Mouse (Mus musculus) thymus, postnatal 0 days (tissue): Measurements from ENCODE around the gene Ssr4. TPM values are rescaled to one million over a fixed set of nuclear protein-coding genes. Genes with fewer than 3 reads are reported as not detected.
"Not testable (repeated sequence)": the region's sequence is repeated elsewhere in the genome, so short reads cannot be mapped to it uniquely, and the experiment has no call there.

Experiments used
- DNase-seq: peaks from one replicate; pipeline ENCODE4 v3.0.0-alpha.2; 2015; ENCODE audit warnings: low spot score
- polyA plus RNA-seq: library from polyadenylated mRNA; unstranded; fragments of >200 nt; fragmentation: Nextera tagmentation; extraction: Ambion mirVana; gene quantifications from 2 replicates; pipeline ENCODE4 v1.2.1, GENCODE M21; 2015

The Ssr4 gene
- 235 and 241 TPM in 2 replicates for polyA plus RNA-seq

- peak; percentile 95 for DNase-seq
Observed at GRCm38 (mm10) chrX:73786364-73787224, at the start of gene Ssr4, which contains the start of gene Idh3g. Ssr4 (plus strand) TSS chrX:73787028. Idh3g (minus strand) TSS chrX:73786897.

DNA sequence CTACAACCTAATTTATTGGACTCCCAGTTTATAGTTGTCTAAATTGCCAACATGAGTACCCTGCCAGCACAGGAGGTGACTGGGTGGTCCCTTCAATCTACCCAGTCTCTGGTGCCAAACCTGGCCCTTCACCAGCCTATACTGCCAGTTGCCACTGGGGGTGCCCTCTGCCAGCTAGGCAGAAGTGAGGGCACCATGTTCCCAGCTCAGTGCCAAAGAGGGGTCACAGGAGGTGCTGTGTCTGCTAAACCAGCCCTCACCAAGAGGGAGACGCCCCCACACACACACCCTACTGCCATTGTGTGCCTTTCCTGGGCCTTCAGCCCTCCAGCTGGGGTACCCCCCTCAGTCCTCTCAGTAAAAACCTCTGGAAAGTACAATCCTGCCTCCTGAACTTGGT, 48.7 kb upstream of the Ssr4 start:
- DNase-seq: no peak

- DNase-seq: no peak
Observed at GRCm38 (mm10) chrX:73739151-73739550, 47.7 kb upstream of the Ssr4 start.

- DNase-seq: not testable (repeated sequence)
Observed at GRCm38 (mm10) chrX:73739841-73740240, 47.0 kb upstream of the Ssr4 start.

DNA sequence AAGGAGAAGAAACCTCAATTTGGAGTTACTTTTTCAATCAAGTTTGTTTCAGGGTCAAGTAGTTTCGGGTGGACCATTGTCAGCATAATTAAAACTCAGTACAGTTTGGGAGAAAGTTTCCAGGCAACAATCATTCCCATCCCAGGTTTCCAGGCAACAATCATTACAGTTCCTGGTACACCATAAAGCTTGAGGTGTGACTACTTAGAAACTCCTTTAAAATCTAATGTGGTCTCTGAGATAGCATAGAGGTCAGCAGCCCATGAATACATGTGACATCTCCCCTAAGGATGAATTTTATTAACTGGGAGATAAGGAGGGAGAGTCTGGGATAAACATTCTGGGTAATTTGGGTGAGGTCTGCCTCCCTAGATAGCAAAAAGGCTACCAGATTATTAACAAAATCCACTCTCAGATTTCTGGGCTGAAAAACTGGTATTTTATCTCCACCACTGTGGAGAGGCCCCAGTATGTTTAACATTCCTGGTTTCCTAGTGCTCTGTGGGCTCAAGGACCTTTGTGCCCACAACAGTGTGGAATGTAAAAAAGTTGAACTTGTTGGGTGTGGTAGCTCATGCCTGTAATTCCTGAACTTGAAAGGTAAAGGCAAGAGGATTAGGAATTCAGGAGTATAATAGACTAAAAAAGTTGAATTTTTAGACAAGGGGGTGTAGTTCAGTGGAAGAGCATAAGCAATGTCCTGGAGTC, 41.9 kb upstream of the Ssr4 start:
- no peak for DNase-seq

- DNase-seq: no peak
Observed at GRCm38 (mm10) chrX:73748977-73749376, 37.9 kb upstream of the Ssr4 start.

DNA sequence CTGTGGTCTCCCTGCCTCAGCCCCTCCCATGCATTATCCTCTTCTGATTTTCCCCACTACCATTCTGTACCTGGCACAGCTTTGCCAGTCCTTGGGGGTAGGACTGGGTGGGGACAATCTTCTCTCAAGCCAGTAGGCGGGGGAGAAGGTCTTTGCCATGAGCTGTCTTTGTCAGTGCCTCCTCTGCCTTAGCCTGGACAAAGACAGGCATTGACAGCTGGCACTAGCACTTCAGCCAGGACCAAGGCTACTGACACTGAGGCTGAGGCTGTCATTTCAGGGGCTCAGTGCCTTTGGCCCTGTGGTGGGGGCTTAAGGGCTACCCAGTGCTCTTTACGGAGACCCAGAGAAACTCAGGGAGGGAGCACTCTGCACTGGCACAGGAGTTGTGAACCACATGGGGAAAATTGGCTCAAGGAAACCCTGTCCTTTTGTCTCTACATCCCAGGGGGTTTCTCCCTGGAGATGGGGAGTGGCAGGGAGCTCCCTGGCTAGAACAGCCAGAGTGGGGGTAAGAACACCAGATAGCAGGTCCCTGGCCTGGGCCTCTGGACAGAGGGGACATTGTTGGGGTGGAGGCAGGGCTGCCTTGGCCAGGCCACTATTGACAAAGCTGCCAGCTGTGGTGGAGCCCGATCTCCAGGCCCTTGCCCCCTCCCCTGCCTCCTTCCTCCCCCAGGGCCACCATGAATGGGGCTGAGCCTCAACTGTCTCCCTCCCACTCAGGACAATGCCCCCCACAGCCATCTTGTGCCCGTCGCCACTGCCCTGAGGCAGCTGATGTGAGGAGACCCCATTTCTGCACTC, 30.3 kb upstream of the Ssr4 start, which contains the start of gene Plxnb3:
Plxnb3 (plus strand) TSS at position 757 of the 807 bp plus-strand sequence.
- DNase-seq: no peak

GRCm38 (mm10) chrX:73758611-73759290, 28.1 kb upstream of the Ssr4 start:
- DNase-seq: no peak

DNA sequence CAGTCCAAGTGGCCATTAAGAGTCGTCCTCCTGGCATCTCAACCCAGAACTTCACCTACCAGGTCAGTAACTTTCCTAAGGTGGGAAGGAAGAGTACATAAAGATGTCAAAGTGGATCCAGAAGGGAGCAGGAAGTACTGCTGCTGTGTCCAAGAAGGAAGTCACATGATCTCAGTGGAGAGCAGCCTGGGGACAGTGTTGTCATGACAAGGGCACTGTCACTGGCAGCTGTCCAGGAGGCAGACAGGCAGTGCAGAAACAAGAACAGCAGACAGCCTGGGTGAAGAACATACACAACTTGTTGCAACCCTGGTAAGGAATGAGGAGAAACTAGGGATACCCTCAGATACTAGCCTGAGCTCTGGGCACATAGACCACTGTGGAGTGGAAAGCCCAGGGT, 21.5 kb upstream of the Ssr4 start:
- no peak for DNase-seq

DNA sequence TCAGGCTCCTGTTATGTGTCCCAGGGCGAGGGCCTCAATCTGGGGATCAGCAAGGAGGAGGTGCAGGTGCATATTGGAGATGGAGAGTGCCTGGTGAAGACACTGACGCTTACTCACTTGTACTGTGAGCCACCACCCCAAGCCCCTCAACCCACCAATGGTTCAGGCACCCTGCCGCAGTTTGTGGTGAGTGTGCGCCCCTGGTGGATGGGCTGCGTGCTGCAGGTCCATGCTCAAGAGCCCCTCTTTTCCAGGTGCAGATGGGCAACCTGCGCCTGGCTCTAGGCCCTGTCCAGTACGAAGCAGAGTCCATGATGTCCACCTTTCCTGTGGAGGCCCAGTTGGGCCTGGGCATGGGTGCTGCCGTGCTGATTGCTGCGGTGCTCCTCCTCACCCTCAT, 19.6 kb upstream of the Ssr4 start:
- DNase-seq: peak; percentile 25

DNA sequence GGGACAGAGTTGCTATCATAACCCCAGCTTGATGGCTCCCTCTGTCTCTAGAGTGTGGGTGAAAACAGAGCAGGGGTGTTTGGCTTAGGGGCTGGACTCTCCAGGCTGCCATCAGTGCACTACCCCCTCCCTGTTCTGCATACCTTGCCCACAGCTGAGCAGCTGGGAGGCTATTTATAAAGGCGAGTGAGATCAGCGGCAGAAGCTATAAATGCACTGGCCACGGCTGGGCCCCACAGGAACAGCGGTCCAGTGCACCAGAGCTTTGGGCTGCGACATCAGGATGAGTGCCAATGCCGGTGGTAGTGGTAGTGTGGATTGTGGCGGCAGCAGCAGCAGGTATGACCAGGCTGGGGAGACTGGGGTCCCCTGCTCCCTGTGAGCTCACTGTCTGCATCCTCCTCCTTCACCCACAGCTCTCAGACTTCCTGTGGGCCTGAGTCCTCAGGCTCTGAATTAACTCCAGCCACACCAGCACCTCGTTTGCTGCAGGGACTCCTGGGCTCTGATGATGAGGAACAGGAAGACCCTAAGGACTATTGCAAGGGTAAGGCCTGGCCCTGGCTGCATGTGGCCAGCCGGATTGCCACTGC, 12.6 kb upstream of the Ssr4 start, which contains the start of gene Srpk3:
Srpk3 (plus strand) TSS at position 238 of the 593 bp plus-strand sequence.
- DNase-seq: no peak

- DNase-seq: no peak
Observed at GRCm38 (mm10) chrX:73774802-73775483, 11.9 kb upstream of the Ssr4 start.

- DNase-seq: no peak
Observed at GRCm38 (mm10) chrX:73782227-73782626, 4.6 kb upstream of the Ssr4 start.

DNA sequence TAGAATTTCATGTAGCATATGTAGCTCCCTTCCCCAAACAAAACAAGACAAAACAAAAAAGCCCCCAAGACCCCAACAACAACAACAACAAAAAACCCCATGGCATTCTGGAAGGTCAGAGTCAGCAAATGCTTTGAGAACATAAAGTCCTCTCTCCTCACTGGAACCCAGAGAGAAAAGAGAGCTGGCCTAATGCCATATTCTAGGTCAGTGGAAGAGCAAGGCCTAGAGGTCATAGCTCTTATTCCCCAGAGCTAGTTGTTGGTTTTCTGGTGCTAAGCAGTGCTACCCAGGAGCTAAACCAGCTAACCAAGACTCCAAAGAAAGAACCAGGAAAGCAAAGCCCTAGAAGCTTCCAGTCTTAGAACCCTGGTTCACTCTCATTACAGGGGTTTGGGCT, 1.2 kb upstream of the Ssr4 start:
- DNase-seq: no peak

- DNase-seq: no peak
Observed at GRCm38 (mm10) chrX:73787225-73787558, 364 bp downstream of the Ssr4 start.

GRCm38 (mm10) chrX:73788501-73788900, 1.7 kb downstream of the Ssr4 start:
- no peak for DNase-seq

DNA sequence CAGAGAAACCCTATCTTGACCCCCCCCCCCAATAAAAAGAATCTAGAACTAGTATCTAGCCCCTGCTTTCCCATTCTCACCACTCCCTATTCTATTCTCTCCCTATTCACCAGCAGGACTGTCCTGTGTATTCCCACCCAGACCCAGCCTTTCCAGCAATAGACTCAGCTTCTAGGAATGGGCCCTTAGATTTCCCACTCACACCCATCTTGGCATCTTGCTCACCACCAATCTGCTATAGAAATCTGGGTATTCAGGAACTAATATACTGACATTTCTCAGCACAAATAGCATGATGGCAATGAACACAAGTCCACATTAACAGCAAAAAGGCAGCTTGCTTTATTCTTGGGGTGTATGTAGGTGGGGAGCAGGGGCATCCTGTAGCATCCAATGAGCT, 6.2 kb downstream of the Ssr4 start:
- no peak for DNase-seq

- no peak for DNase-seq
Observed at GRCm38 (mm10) chrX:73793505-73793904, 6.7 kb downstream of the Ssr4 start.

GRCm38 (mm10) chrX:73797511-73797910, 10.7 kb downstream of the Ssr4 start:
- DNase-seq: no peak

DNA sequence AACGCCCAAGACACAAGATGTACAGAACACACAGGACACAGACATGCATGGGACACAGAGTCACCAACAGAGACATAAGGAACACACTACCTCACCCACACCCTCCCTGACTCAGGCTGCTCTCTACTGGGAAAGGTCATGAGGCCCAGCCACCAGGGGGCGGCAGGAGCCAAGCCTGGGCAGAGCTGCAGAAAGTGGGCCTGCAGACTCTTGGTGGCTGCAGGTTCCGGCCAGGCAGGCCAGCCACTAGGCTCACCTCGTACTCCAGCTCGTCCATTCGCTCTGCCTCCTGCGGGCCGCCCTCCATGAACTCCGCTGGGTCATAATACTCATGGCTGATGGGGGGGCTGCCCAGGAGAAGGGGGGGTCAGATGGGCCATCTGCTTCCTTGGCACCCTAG, 11.7 kb downstream of the Ssr4 start:
- DNase-seq: peak; percentile 68
